Mouse (Mus musculus) liver, postnatal 0 days (tissue): Measurements from ENCODE around the gene Kcnip1. TPM values are rescaled to one million over a fixed set of nuclear protein-coding genes. Genes with fewer than 3 reads are reported as not detected.

Experiments used
- ATAC-seq: fragments of 200-750 bp; cut with Nextera tagmentation; 2 replicates; pipeline ENCODE4 v1.8.0; 2017; ENCODE audit warnings: mild to moderate bottlenecking, moderate library complexity
- DNase-seq: peaks from one replicate; pipeline ENCODE4 v3.0.0-alpha.2; 2016
- H3K27ac ChIP-seq: fragments of 300-500 bp; sonication (generic); 2 replicates; pipeline ENCODE4 v1.5.1; 2014; ENCODE audit warnings: antibody characterized with exemption, moderate library complexity, mild to moderate bottlenecking, low read depth
- H3K27me3 ChIP-seq: fragments of 300-500 bp; sonication (generic); 2 replicates; pipeline ENCODE4 v1.6.1; 2014; ENCODE audit warnings: low read length, control low read depth, mixed read lengths; ENCODE audit not compliant: insufficient read depth
- H3K36me3 ChIP-seq: fragments of 300-500 bp; sonication (generic); replicated peaks from 2 replicates; pipeline ENCODE4 v1.6.1; 2014; ENCODE audit warnings: mild to moderate bottlenecking, control low read depth, low read length, moderate library complexity, mixed read lengths; ENCODE audit not compliant: insufficient read depth
- H3K4me1 ChIP-seq: fragments of 300-500 bp; sonication (generic); 2 replicates; pipeline ENCODE4 v1.6.1; 2014; ENCODE audit warnings: antibody characterized with exemption, mild to moderate bottlenecking, control low read depth; ENCODE audit not compliant: insufficient read depth
- H3K4me2 ChIP-seq: fragments of 300-500 bp; sonication (generic); 2 replicates; pipeline ENCODE4 v1.6.1; 2014; ENCODE audit warnings: low read depth, mild to moderate bottlenecking, low read length, moderate library complexity, mixed read lengths
- H3K4me3 ChIP-seq: fragments of 300-500 bp; sonication (generic); 2 replicates; pipeline ENCODE4 v1.5.1; 2014; ENCODE audit warnings: low read depth, low read length
- H3K9ac ChIP-seq: fragments of 300-500 bp; sonication (generic); replicated peaks from 2 replicates; pipeline ENCODE4 v1.6.1; 2014; ENCODE audit warnings: mild to moderate bottlenecking, moderate library complexity
- H3K9me3 ChIP-seq: fragments of 300-500 bp; sonication (generic); 2 replicates; pipeline ENCODE4 v1.6.1; 2016; ENCODE audit warnings: mild to moderate bottlenecking, control low read depth, low read length, mixed read lengths
- CTCF ChIP-seq: sonication (generic); IDR thresholded peaks from 2 replicates; pipeline ENCODE4 v1.5.1; 2016; ENCODE audit warnings: antibody characterized with exemption, low read depth
- EP300 ChIP-seq: IDR thresholded peaks from 2 replicates; pipeline ENCODE4 v1.6.1; 2016; ENCODE audit warnings: antibody characterized with exemption, low read depth, mild to moderate bottlenecking
- WGBS: fragments of 180-500 bp; shearing (Covaris S2); extraction: QIAGEN DNeasy Blood & Tissue Kit; methylation state at CpG from one replicate; pipeline ENCODE4 v1.1.7; 2014; ENCODE audit not compliant: insufficient replicate concordance; 5-methylcytosine and 5-hydroxymethylcytosine counted together
- polyA plus RNA-seq: library from polyadenylated mRNA; unstranded; fragments of >200 nt; fragmentation: Nextera tagmentation; extraction: Ambion mirVana; gene quantifications from 2 replicates; pipeline ENCODE4 v1.2.1, GENCODE M21; 2015

Gene Kcnip1
- polyA plus RNA-seq, 1 experiment from 2014 or later: not detected

GRCm38 (mm10) chr11:33614218-33614617, 378.7 kb downstream of the Kcnip1 start:
- no peaks in the 10 kb centered on the region for H3K9me3 ChIP-seq
- no peak for ATAC-seq
- 5% methylated on average over 15 of the region's 15 CpGs for WGBS
- H3K9ac ChIP-seq: no peak overlapping the region
- no peak overlapping the region for H3K4me3 ChIP-seq
- DNase-seq: peak; percentile 62
- no peaks in the 10 kb centered on the region for H3K4me1 ChIP-seq
- 0 out of 2 replicates have a peak, but pooled peaks cover 5% of the 10 kb centered on the region for H3K27me3 ChIP-seq
- no peak overlapping the region for H3K4me2 ChIP-seq
- H3K27ac ChIP-seq: no peak overlapping the region
- TF ChIP-seq EP300 (no peak), CTCF (peak; percentile 87)
- no peaks in the 10 kb centered on the region for H3K36me3 ChIP-seq

DNA sequence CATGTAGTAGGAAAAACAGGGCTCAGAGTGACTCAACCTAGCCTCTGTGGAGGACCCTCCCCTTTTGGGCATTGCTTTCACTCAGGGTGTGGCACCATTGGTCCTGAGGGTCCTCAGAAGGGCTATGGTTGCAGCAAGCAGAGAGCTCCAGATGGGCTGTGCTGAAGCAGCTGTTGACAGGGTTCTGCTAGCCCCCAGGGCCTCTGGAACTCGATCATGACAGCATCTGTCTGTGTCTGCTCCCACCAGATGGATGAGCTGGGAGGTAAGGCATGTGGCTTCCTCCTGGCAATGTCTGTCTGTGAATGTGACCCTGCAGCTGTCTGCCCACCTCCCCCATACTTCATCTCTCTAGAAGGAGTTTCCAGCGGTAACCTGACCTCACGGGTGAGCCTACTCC, 385.2 kb downstream of the Kcnip1 start:
- no peak overlapping the region for H3K9ac ChIP-seq
- H3K4me2 ChIP-seq: no peak overlapping the region
- H3K36me3 ChIP-seq: no peaks in the 10 kb centered on the region
- H3K27me3 ChIP-seq: no peaks in the 10 kb centered on the region
- TF ChIP-seq EP300: no peak
- TF ChIP-seq CTCF: no peak
- ATAC-seq (no peak), DNase-seq (no peak)
- H3K4me3 ChIP-seq: no peak overlapping the region
- no peaks in the 10 kb centered on the region for H3K9me3 ChIP-seq
- no peak overlapping the region for H3K27ac ChIP-seq
- no peaks in the 10 kb centered on the region for H3K4me1 ChIP-seq
- WGBS: 42% methylated on average over 3 of the region's 3 CpGs

DNA sequence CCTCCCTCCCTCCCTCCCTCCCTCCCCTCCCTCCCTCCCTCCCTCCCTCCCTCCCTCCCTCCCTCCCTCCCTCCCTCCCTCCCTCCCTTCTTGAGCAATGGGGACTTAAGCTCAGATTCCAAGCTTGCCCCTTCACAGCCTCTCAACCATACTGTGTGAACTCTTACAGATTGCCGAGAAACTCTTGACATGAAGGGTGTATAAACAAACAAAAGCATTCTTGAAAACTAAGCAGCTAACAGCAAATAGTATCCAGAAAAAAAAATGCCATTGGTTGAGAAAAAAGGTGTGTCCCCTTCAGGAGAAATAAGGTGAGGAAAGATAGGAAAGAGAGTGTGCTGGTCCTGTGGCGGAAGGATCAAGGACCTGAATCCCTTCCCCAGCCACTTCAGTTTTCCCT, 389.8 kb downstream of the Kcnip1 start:
- WGBS: 51% methylated on average over 2 of the region's 2 CpGs
- no peaks in the 10 kb centered on the region for H3K36me3 ChIP-seq
- no peaks in the 10 kb centered on the region for H3K9me3 ChIP-seq
- ATAC-seq: no peak
- no peak for DNase-seq
- no peaks in the 10 kb centered on the region for H3K4me1 ChIP-seq
- H3K4me3 ChIP-seq: no peak overlapping the region
- TF ChIP-seq CTCF: no peak
- H3K27me3 ChIP-seq: no peaks in the 10 kb centered on the region
- no peak overlapping the region for H3K4me2 ChIP-seq
- H3K9ac ChIP-seq: no peak overlapping the region
- no peak overlapping the region for H3K27ac ChIP-seq

GRCm38 (mm10) chr11:33598986-33599385, 394.0 kb downstream of the Kcnip1 start, which contains the start of gene D130052B06Rik:
Gene D130052B06Rik, plus strand, starts transcription at chr11:33599302.
- H3K4me2 ChIP-seq: no peak within 1 kb of the TSS
- H3K4me1 ChIP-seq: no peaks in the 10 kb centered on the region
- DNase-seq (no peak), ATAC-seq (no peak)
- no peak within 1 kb of the TSS for H3K27ac ChIP-seq
- H3K27me3 ChIP-seq: no peaks in the 10 kb centered on the region
- H3K9ac ChIP-seq: no peak within 1 kb of the TSS
- H3K4me3 ChIP-seq: no peak within 1 kb of the TSS
- no peak for TF ChIP-seq CTCF
- TF ChIP-seq EP300: no peak
- 74% methylated on average over 4 of the region's 4 CpGs for whole genome bisulfite sequencing
- H3K36me3 ChIP-seq: no peaks in the 10 kb centered on the region
- no peaks in the 10 kb centered on the region for H3K9me3 ChIP-seq

DNA sequence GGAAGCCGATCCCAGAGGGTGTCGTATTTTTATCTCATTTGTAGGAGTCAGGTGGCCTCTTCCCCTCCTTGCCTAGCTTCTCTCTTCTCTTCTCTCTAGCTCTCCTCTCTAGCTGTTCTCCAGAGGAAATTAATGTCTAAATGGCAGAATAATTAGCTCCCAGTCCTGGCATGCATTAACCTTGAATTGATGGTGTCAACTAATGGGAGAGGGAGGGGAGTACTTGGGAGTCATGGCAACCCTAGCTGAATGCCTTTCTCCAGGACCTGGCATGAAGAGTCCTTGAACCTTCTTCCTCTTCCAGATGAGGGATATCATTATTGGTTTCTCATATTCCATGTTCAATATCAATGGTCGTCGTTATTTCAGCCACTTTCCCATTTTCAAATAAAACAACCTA, 396.3 kb downstream of the Kcnip1 start:
- TF ChIP-seq EP300 (no peak), CTCF (no peak)
- ATAC-seq (no peak), DNase-seq (no peak)
- Histone ChIP-seq H3K4me3 (no peak overlapping the region), H3K27me3 (no peaks in the 10 kb centered on the region), H3K27ac (no peak overlapping the region), H3K4me2 (no peak overlapping the region), H3K36me3 (no peaks in the 10 kb centered on the region), H3K9me3 (no peaks in the 10 kb centered on the region), H3K4me1 (no peaks in the 10 kb centered on the region), H3K9ac (no peak overlapping the region)
- 71% methylated on average over 4 of the region's 4 CpGs for WGBS

DNA sequence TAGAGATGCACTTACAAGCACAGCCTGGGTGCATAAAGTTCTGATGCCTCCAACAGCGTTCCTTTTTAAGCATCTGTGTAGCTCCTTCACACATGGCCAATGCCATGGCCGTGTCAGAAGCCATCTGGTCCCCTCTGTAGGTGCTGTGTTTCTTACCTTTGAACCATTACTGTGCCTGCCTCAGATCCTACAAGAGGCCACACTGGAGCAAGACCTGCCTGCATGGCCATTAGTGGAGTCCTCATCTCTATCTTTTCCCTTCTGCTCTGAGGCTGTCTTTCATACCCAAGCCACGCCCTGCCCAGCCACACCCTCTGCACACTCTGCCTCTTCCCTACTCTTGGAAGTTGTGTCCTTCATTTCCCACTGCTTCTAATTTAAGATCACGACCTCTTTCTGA, 400.1 kb downstream of the Kcnip1 start:
- no peaks in the 10 kb centered on the region for H3K9me3 ChIP-seq
- TF ChIP-seq CTCF (no peak), EP300 (no peak)
- H3K36me3 ChIP-seq: no peaks in the 10 kb centered on the region
- no peaks in the 10 kb centered on the region for H3K4me1 ChIP-seq
- 79% methylated on average over 4 of the region's 4 CpGs for WGBS
- ATAC-seq: no peak
- no peaks in the 10 kb centered on the region for H3K27me3 ChIP-seq
- no peak overlapping the region for H3K4me3 ChIP-seq
- no peak overlapping the region for H3K27ac ChIP-seq
- H3K4me2 ChIP-seq: no peak overlapping the region
- no peak for DNase-seq
- no peak overlapping the region for H3K9ac ChIP-seq

GRCm38 (mm10) chr11:33590771-33591170, 402.2 kb downstream of the Kcnip1 start:
- Histone ChIP-seq H3K27ac (no peak overlapping the region), H3K4me2 (no peak overlapping the region), H3K4me1 (no peaks in the 10 kb centered on the region), H3K36me3 (no peaks in the 10 kb centered on the region), H3K27me3 (no peaks in the 10 kb centered on the region), H3K9ac (no peak overlapping the region), H3K9me3 (no peaks in the 10 kb centered on the region), H3K4me3 (no peak overlapping the region)
- no peak for TF ChIP-seq CTCF
- no peak for TF ChIP-seq EP300
- DNase-seq (no peak), ATAC-seq (no peak)
- WGBS: 81% methylated on average over 3 of the region's 3 CpGs
